Mouse (Mus musculus) intestine, embryonic 15.5 days (tissue): Measurements from ENCODE around the gene Celsr2. TPM values are rescaled to one million over a fixed set of nuclear protein-coding genes. Genes with fewer than 3 reads are reported as not detected.
A peak's percentile ranks its signal among the peaks of the same experiment; 100 is the strongest.

Source experiments
- ATAC-seq: fragments of 200-750 bp; cut with Nextera tagmentation; 2 replicates; pipeline ENCODE4 v1.8.0; 2017; ENCODE audit warnings: moderate TSS enrichment, moderate library complexity
- H3K27ac ChIP-seq: fragments of 300-500 bp; sonication (generic); 2 replicates; pipeline ENCODE4 v1.5.1; 2015; ENCODE audit warnings: mild to moderate bottlenecking, inconsistent platforms
- H3K27me3 ChIP-seq: fragments of 300-500 bp; sonication (generic); replicated peaks from 2 replicates; pipeline ENCODE4 v1.6.1; 2015; ENCODE audit warnings: inconsistent platforms
- H3K36me3 ChIP-seq: fragments of 300-500 bp; sonication (generic); 2 replicates; pipeline ENCODE4 v1.6.1; 2015; ENCODE audit warnings: inconsistent platforms
- H3K4me1 ChIP-seq: fragments of 300-500 bp; sonication (generic); replicated peaks from 2 replicates; pipeline ENCODE4 v1.6.1; 2015; ENCODE audit warnings: inconsistent platforms
- H3K4me2 ChIP-seq: fragments of 300-500 bp; sonication (generic); replicated peaks from 2 replicates; pipeline ENCODE4 v1.6.1; 2015; ENCODE audit warnings: mild to moderate bottlenecking, inconsistent platforms
- H3K4me3 ChIP-seq: fragments of 300-500 bp; sonication (generic); replicated peaks from 2 replicates; pipeline ENCODE4 v1.5.1; 2015; ENCODE audit warnings: inconsistent platforms
- H3K9ac ChIP-seq: fragments of 300-500 bp; sonication (generic); 2 replicates; pipeline ENCODE4 v1.6.1; 2015; ENCODE audit warnings: inconsistent platforms
- H3K9me3 ChIP-seq: fragments of 300-500 bp; sonication (generic); 2 replicates; pipeline ENCODE4 v1.6.1; 2016; ENCODE audit warnings: inconsistent platforms
- WGBS: fragments of 180-500 bp; shearing (Covaris S2); methylation state at CpG from one replicate; pipeline ENCODE4 v1.1.7; 2015; 5-methylcytosine and 5-hydroxymethylcytosine counted together
- polyA plus RNA-seq: library from polyadenylated mRNA; unstranded; fragments of >200 nt; fragmentation: Nextera tagmentation; extraction: Ambion mirVana; gene quantifications from 2 replicates; pipeline ENCODE4 v1.2.1, GENCODE M21; 2015

Gene Celsr2
- polyA plus RNA-seq, result 3.2 and 6.1 TPM in 2 replicates

- peak; percentile 60 for ATAC-seq
These were observed at the start of gene Celsr2 for GRCm38 (mm10) chr3:108414857-108415830. Gene Celsr2, minus strand, starts transcription at chr3:108415552.

GRCm38 (mm10) chr3:108458866-108459265 lies 43.5 kb upstream of the Celsr2 start:
- no peaks in the 10 kb centered on the region for H3K27me3 ChIP-seq
- H3K4me3 ChIP-seq, result no peak overlapping the region
- WGBS, result 28% methylated on average over 10 of the region's 10 CpGs
- H3K9ac ChIP-seq, result no peak overlapping the region
- H3K36me3 ChIP-seq, result no peaks in the 10 kb centered on the region
- H3K4me2 ChIP-seq, result peak overlapping the region; percentile 40
- 0 out of 2 replicates have a peak, but pooled peaks cover 4% of the 10 kb centered on the region for H3K4me1 ChIP-seq
- no peaks in the 10 kb centered on the region for H3K9me3 ChIP-seq
- ATAC-seq, result peak; percentile 95
- H3K27ac ChIP-seq, result no peak overlapping the region

More at GRCm38 (mm10) chr3:108414857-108415830, at the start of gene Celsr2:
- H3K4me1 ChIP-seq, result peaks cover 19% of the 10 kb centered on the region
- no peak within 1 kb of the TSS; the same call in 1 of the 2 replicates for H3K27ac ChIP-seq
- peaks cover 13% of the 10 kb centered on the region for H3K27me3 ChIP-seq
- peak within 1 kb of the TSS; percentile 99 for H3K4me2 ChIP-seq
- H3K36me3 ChIP-seq, result peaks cover 10% of the 10 kb centered on the region; the same call in 1 of the 2 replicates
- 7% methylated on average over 67 of the region's 67 CpGs for whole genome bisulfite sequencing
- H3K9me3 ChIP-seq, result 0 out of 2 replicates have a peak, but pooled peaks cover 7% of the 10 kb centered on the region
- H3K9ac ChIP-seq, result peak within 1 kb of the TSS; percentile 69
- H3K4me3 ChIP-seq, result peak within 1 kb of the TSS; percentile 74

GRCm38 (mm10) chr3:108458380-108458779 lies 43.0 kb upstream of the Celsr2 start:
- Histone ChIP-seq H3K36me3 (no peaks in the 10 kb centered on the region), H3K9ac (no peak overlapping the region), H3K27ac (no peak overlapping the region), H3K9me3 (no peaks in the 10 kb centered on the region), H3K4me1 (0 out of 2 replicates have a peak, but pooled peaks cover 4% of the 10 kb centered on the region), H3K4me2 (peak overlapping the region; percentile 40), H3K27me3 (no peaks in the 10 kb centered on the region), H3K4me3 (no peak overlapping the region)
- 50% methylated on average over 14 of the region's 14 CpGs for WGBS
- ATAC-seq, result peak; percentile 52

GRCm38 (mm10) chr3:108454172-108454571 lies 38.8 kb upstream of the Celsr2 start:
- Histone ChIP-seq H3K27ac (no peak overlapping the region), H3K4me2 (no peak overlapping the region), H3K36me3 (no peaks in the 10 kb centered on the region), H3K4me1 (0 out of 2 replicates have a peak, but pooled peaks cover 4% of the 10 kb centered on the region), H3K27me3 (no peaks in the 10 kb centered on the region), H3K4me3 (no peak overlapping the region), H3K9ac (no peak overlapping the region), H3K9me3 (no peaks in the 10 kb centered on the region)
- no peak for ATAC-seq
- 76% methylated on average over 1 of the region's 1 CpGs for WGBS

- H3K9me3 ChIP-seq, result no peaks in the 10 kb centered on the region
- no peak overlapping the region for H3K9ac ChIP-seq
- ATAC-seq, result no peak
- no peaks in the 10 kb centered on the region for H3K36me3 ChIP-seq
- no peaks in the 10 kb centered on the region for H3K4me1 ChIP-seq
- H3K27me3 ChIP-seq, result no peaks in the 10 kb centered on the region
- no peak overlapping the region for H3K4me3 ChIP-seq
- no peak overlapping the region for H3K27ac ChIP-seq
- WGBS, result 87% methylated on average over 2 of the region's 2 CpGs
- H3K4me2 ChIP-seq, result no peak overlapping the region
These were observed 36.6 kb upstream of the Celsr2 start for GRCm38 (mm10) chr3:108451969-108452368.

- Histone ChIP-seq H3K4me1 (peaks cover 6% of the 10 kb centered on the region), H3K9ac (peak overlapping the region; percentile 44), H3K9me3 (no peaks in the 10 kb centered on the region), H3K36me3 (peaks cover 3% of the 10 kb centered on the region; the same call in 1 of the 2 replicates), H3K27me3 (no peaks in the 10 kb centered on the region), H3K4me3 (peak overlapping the region; percentile 75), H3K27ac (peak overlapping the region; percentile 77), H3K4me2 (peak overlapping the region; percentile 68)
- no peak; the same call in 1 of the 2 replicates for ATAC-seq
- 14% methylated on average over 6 of the region's 6 CpGs for WGBS
These were observed 30.0 kb upstream of the Celsr2 start for GRCm38 (mm10) chr3:108445366-108445705.

GRCm38 (mm10) chr3:108444698-108445365 lies 29.5 kb upstream of the Celsr2 start, which contains the start of gene Sars:
Gene Sars, minus strand, starts transcription at chr3:108445209.
- no peaks in the 10 kb centered on the region for H3K27me3 ChIP-seq
- peak within 1 kb of the TSS; percentile 77 for H3K9ac ChIP-seq
- ATAC-seq, result peak; percentile 99
- H3K4me2 ChIP-seq, result peak within 1 kb of the TSS; percentile 68
- peak within 1 kb of the TSS; percentile 75 for H3K4me3 ChIP-seq
- under 1% methylated on average over 41 of the region's 41 CpGs for WGBS
- H3K36me3 ChIP-seq, result peaks cover 3% of the 10 kb centered on the region; the same call in 1 of the 2 replicates
- peak within 1 kb of the TSS; percentile 77 for H3K27ac ChIP-seq
- H3K4me1 ChIP-seq, result peaks cover 6% of the 10 kb centered on the region
- no peaks in the 10 kb centered on the region for H3K9me3 ChIP-seq

GRCm38 (mm10) chr3:108444029-108444428 lies 28.7 kb upstream of the Celsr2 start:
- peak overlapping the region; percentile 68 for H3K4me2 ChIP-seq
- no peaks in the 10 kb centered on the region for H3K27me3 ChIP-seq
- peak overlapping the region; percentile 77 for H3K9ac ChIP-seq
- peak; percentile 61 for ATAC-seq
- H3K4me3 ChIP-seq, result peak overlapping the region; percentile 75
- H3K9me3 ChIP-seq, result no peaks in the 10 kb centered on the region
- 17% methylated on average over 8 of the region's 8 CpGs for WGBS
- H3K36me3 ChIP-seq, result peaks cover 3% of the 10 kb centered on the region; the same call in 1 of the 2 replicates
- peaks cover 6% of the 10 kb centered on the region for H3K4me1 ChIP-seq
- 0 out of 2 replicates have a peak overlapping the region, but pooled peaks have one; percentile 77 for H3K27ac ChIP-seq

- Histone ChIP-seq H3K27ac (no peak overlapping the region), H3K9ac (no peak overlapping the region), H3K4me3 (no peak overlapping the region), H3K27me3 (no peaks in the 10 kb centered on the region), H3K4me1 (0 out of 2 replicates have a peak, but pooled peaks cover 2% of the 10 kb centered on the region), H3K36me3 (peaks cover 32% of the 10 kb centered on the region), H3K9me3 (no peaks in the 10 kb centered on the region), H3K4me2 (no peak overlapping the region)
- 86% methylated on average over 7 of the region's 7 CpGs for WGBS
- no peak for ATAC-seq
These were observed 21.0 kb upstream of the Celsr2 start for GRCm38 (mm10) chr3:108436380-108436714.

- 0 out of 2 replicates have a peak, but pooled peaks cover 2% of the 10 kb centered on the region for H3K4me1 ChIP-seq
- H3K4me3 ChIP-seq, result no peak overlapping the region
- WGBS, result 82% methylated on average over 17 of the region's 17 CpGs
- H3K36me3 ChIP-seq, result peaks cover 32% of the 10 kb centered on the region
- no peaks in the 10 kb centered on the region for H3K9me3 ChIP-seq
- no peak overlapping the region for H3K4me2 ChIP-seq
- no peak overlapping the region for H3K9ac ChIP-seq
- no peak for ATAC-seq
- H3K27ac ChIP-seq, result no peak overlapping the region
- no peaks in the 10 kb centered on the region for H3K27me3 ChIP-seq
These were observed 20.5 kb upstream of the Celsr2 start for GRCm38 (mm10) chr3:108435701-108436379.

- Histone ChIP-seq H3K27ac (no peak overlapping the region), H3K36me3 (peaks cover 40% of the 10 kb centered on the region), H3K27me3 (no peaks in the 10 kb centered on the region), H3K4me2 (no peak overlapping the region), H3K4me1 (0 out of 2 replicates have a peak, but pooled peaks cover 2% of the 10 kb centered on the region), H3K9me3 (no peaks in the 10 kb centered on the region), H3K9ac (no peak overlapping the region), H3K4me3 (no peak overlapping the region)
- peak; percentile 44 for ATAC-seq
- 61% methylated on average over 19 of the region's 19 CpGs for WGBS
These were observed 18.6 kb upstream of the Celsr2 start for GRCm38 (mm10) chr3:108433881-108434495.
